Mouse (Mus musculus) testis, adult 2 months (tissue): ENCODE data around the gene Tubb2a.

ENCODE experiments used
- CTCF ChIP-seq: fragments of 200-500 bp; IDR thresholded peaks from 2 replicates; pipeline ENCODE4 v1.5.1; 2012; ENCODE audit warnings: low read depth, mild to moderate bottlenecking, inconsistent platforms, low read length, moderate library complexity; ENCODE audit not compliant: control insufficient read depth, insufficient read depth, insufficient replicate concordance
- POLR2A ChIP-seq: fragments of 200-500 bp; IDR thresholded peaks from 2 replicates; pipeline ENCODE4 v1.6.1; 2012; ENCODE audit warnings: low read depth, mild to moderate bottlenecking, inconsistent platforms, low read length, moderate library complexity; ENCODE audit not compliant: control insufficient read depth

- TF ChIP-seq CTCF (no peak), POLR2A (no peak)
Observed at GRCm38 (mm10) chr13:34051692-34052091, 26.1 kb downstream of the Tubb2a start.
